9 mouse cellular contexts compared by ENCODE assay signal in the genomic region with DNA sequence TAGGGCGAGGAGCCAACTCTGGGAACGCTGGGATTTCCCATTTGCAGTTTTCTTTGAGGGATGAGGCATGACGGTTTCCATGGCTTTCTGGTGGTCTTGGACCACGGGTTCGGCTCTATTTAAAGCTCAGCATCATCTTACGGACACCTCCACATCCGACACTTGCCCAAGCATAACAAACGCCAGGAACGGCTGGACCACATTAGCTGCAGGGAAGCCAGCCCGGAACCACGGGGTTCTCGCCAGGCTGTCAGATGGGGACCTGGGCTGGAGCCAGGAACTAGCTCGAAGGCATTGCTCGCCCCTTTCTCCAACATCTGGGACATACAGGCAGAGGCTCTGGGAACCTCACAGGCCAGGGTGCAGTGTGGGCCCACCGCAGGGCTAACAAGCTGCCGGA. TPM values are rescaled to one million over a fixed set of nuclear protein-coding genes. Genes with fewer than 3 reads are reported as not detected.
DNase-seq lines count a peak whose midpoint lies in the region.
"Had no signal": no experiment of that assay in that cellular context is flagged by ENCODE, and none has a peak within 500 bp of the region (broad histone marks: within the 10 kb centered on the region; RNA-seq: fewer than 3 reads in every experiment).

No protein-coding gene starts in this region.

- DNase-seq in kidney, postnatal 10 days: peak; percentile 62
- DNase-seq in kidney, adult 11 months: no peak
- DNase-seq in Muller cell, postnatal 12 days (ENCODE audit: inconsistent ontology term): peak; percentile 26
- DNase-seq in cerebellum, postnatal 36 days: peak; percentile 45 to 52
- peak; percentile 49 for DNase-seq in layer of hippocampus, adult 9-11 months
- no peak for DNase-seq in B cell, adult 2 months
- DNase-seq in adrenal gland, adult 18-20 months (ENCODE audit: low spot score in 2 of 2): no peak
- DNase-seq in adrenal gland, postnatal 25 days: no peak

RNA-seq across cellular contexts. Expression of gene Letmd1, which starts 17.6 kb away (rescaled TPM):
- 100 to 1,000 TPM; 147 to 279 TPM for total RNA-seq in adrenal gland, adult 18-20 months (2021)
- total RNA-seq in adrenal gland, postnatal 25 days (2021): 123 and 143 TPM in 2 replicates

RNA-seq across cellular contexts. Expression of gene Slc11a2, which starts 26.4 kb away (rescaled TPM):
- total RNA-seq in adrenal gland, adult 18-20 months (2021): 100 to 1,000 TPM; 110 to 132 TPM
- 105 and 111 TPM in 2 replicates for total RNA-seq in adrenal gland, postnatal 25 days (2021)

RNA-seq across cellular contexts. Expression of gene Gm5475, which starts 29.3 kb away (rescaled TPM):
- total RNA-seq in adrenal gland, adult 18-20 months (2021): not detected
- not detected in 2 replicates for total RNA-seq in adrenal gland, postnatal 25 days (2021)
- total RNA-seq: layer of hippocampus, postnatal 25 days had no signal

RNA-seq across cellular contexts. Expression of gene Csrnp2, which starts 44.0 kb away (rescaled TPM):
- total RNA-seq in adrenal gland, adult 18-20 months (2021): 1 to 10 TPM; 5.3 to 5.5 TPM
- 6.8 and 8.2 TPM in 2 replicates for total RNA-seq in adrenal gland, postnatal 25 days (2021)

Comparison
In these comparisons a context has a peak if more than half of its experiments do, and no peak if none do; other contexts are left out.
1. DNase-seq: peak in kidney, postnatal 10 days (single experiment), Muller cell, postnatal 12 days (single experiment), cerebellum, postnatal 36 days (2 of 2) and layer of hippocampus, adult 9-11 months (single experiment); none in kidney, adult 11 months (single experiment), B cell, adult 2 months (0 of 2), adrenal gland, adult 18-20 months (0 of 2) and adrenal gland, postnatal 25 days (single experiment).